ENCODE assay signal across 8 mouse cellular contexts in genomic region chr7:16364901-16365500, GRCm38 (mm10). TPM values are rescaled to one million over a fixed set of nuclear protein-coding genes. Genes with fewer than 3 reads are reported as not detected.
DNase-seq lines count a peak whose midpoint lies in the region; ATAC-seq lines count a peak whose summit lies in the region.

No protein-coding gene starts in this region.

- H3K4me1 ChIP-seq in midbrain, embryonic 10.5 days = peaks cover 29% of the 10 kb centered on the region
- H3K4me1 ChIP-seq in midbrain, embryonic 15.5 days = peaks cover 6% of the 10 kb centered on the region; the same call in 1 of the 2 replicates
- peaks cover 16% of the 10 kb centered on the region; the same call in 1 of the 2 replicates for H3K4me1 ChIP-seq in intestine, embryonic 15.5 days (replicated peaks)

- no peak overlapping the region for H3K4me2 ChIP-seq in midbrain, embryonic 15.5 days
- no peak overlapping the region for H3K4me2 ChIP-seq in intestine, embryonic 15.5 days (replicated peaks)

- no peak overlapping the region for H3K9ac ChIP-seq in midbrain, embryonic 15.5 days
- no peak overlapping the region for H3K9ac ChIP-seq in intestine, embryonic 15.5 days

- H3K9me3 ChIP-seq in midbrain, embryonic 10.5 days (replicated peaks) = no peaks in the 10 kb centered on the region
- H3K9me3 ChIP-seq in midbrain, embryonic 15.5 days = no peaks in the 10 kb centered on the region
- H3K9me3 ChIP-seq in intestine, embryonic 15.5 days = no peaks in the 10 kb centered on the region

- H3K36me3 ChIP-seq in midbrain, embryonic 10.5 days = peaks cover 100% of the 10 kb centered on the region
- H3K36me3 ChIP-seq in midbrain, embryonic 15.5 days (replicated peaks) = peaks cover 30% of the 10 kb centered on the region
- H3K36me3 ChIP-seq in intestine, embryonic 15.5 days = peaks cover 25% of the 10 kb centered on the region

- DNase-seq in midbrain, embryonic 10.5 days (ENCODE audit: low spot score) = peak; percentile 62
- peak; percentile 39 for DNase-seq in embryo, embryonic 11.5 days (ENCODE audit: low read depth, low spot score)
- DNase-seq in neural tube, embryonic 10.5 days (ENCODE audit: extremely low spot score, low spot score) = peak; percentile 54
- DNase-seq in frontal cortex, adult 2 months (ENCODE audit: extremely low spot score in 1 of 2, low spot score in 1 of 2) = no peak
- DNase-seq in left cerebral cortex, adult 11 months (ENCODE audit: low spot score) = no peak
- DNase-seq in spleen, postnatal 14 days (ENCODE audit: low spot score in 2 of 2) = no peak

- H3K4me3 ChIP-seq in midbrain, embryonic 10.5 days = no peak overlapping the region
- no peak overlapping the region for H3K4me3 ChIP-seq in midbrain, embryonic 15.5 days
- no peak overlapping the region for H3K4me3 ChIP-seq in intestine, embryonic 15.5 days (replicated peaks)

- H3K27me3 ChIP-seq in midbrain, embryonic 10.5 days (ENCODE audit: low read depth, poor library complexity, severe bottlenecking) = peaks cover 58% of the 10 kb centered on the region
- H3K27me3 ChIP-seq in midbrain, embryonic 15.5 days (replicated peaks) = peaks cover 8% of the 10 kb centered on the region
- H3K27me3 ChIP-seq in intestine, embryonic 15.5 days (replicated peaks) = no peaks in the 10 kb centered on the region

- H3K27ac ChIP-seq in midbrain, embryonic 10.5 days (replicated peaks) = no peak overlapping the region
- H3K27ac ChIP-seq in midbrain, embryonic 15.5 days = no peak overlapping the region
- H3K27ac ChIP-seq in intestine, embryonic 15.5 days = peak overlapping the region; percentile 61

- 44% methylated on average over 4 of the region's 4 CpGs for WGBS in midbrain, embryonic 10.5 days
- 11% methylated on average over 4 of the region's 4 CpGs for WGBS in midbrain, embryonic 15.5 days
- WGBS in intestine, embryonic 15.5 days = 50% methylated on average over 4 of the region's 4 CpGs

- no peak for ATAC-seq in midbrain, embryonic 15.5 days (replicated peaks)
- ATAC-seq in intestine, embryonic 15.5 days = peak; percentile 82

RNA-seq across cellular contexts. Expression of gene Sae1, which starts 22.6 kb away (rescaled TPM):
- polyA plus RNA-seq in midbrain, embryonic 10.5 days (2016; fragmentation: Nextera tagmentation; extraction: Ambion mirVana) = 447 and 477 TPM in 2 replicates
- polyA plus RNA-seq in midbrain, embryonic 15.5 days (2015; fragmentation: Nextera tagmentation; extraction: Ambion mirVana) = 243 and 256 TPM in 2 replicates
- 270 and 284 TPM in 2 replicates for polyA plus RNA-seq in intestine, embryonic 15.5 days (2015; fragmentation: Nextera tagmentation; extraction: Ambion mirVana)
- polyA plus RNA-seq in frontal cortex, adult 2 months (2012; rRNA removed) = 99.8 and 114 TPM in 2 replicates

RNA-seq across cellular contexts. Expression of gene Zc3h4, which starts 35.7 kb away (rescaled TPM):
- 16.9 and 17.6 TPM in 2 replicates for polyA plus RNA-seq in midbrain, embryonic 10.5 days (2016; fragmentation: Nextera tagmentation; extraction: Ambion mirVana)
- polyA plus RNA-seq in midbrain, embryonic 15.5 days (2015; fragmentation: Nextera tagmentation; extraction: Ambion mirVana) = 20.0 and 22.1 TPM in 2 replicates
- polyA plus RNA-seq in intestine, embryonic 15.5 days (2015; fragmentation: Nextera tagmentation; extraction: Ambion mirVana) = 13.8 and 14.4 TPM in 2 replicates
- polyA plus RNA-seq in frontal cortex, adult 2 months (2012; rRNA removed) = 38.9 and 40.0 TPM in 2 replicates

RNA-seq across cellular contexts. Expression of gene Bbc3, which starts 56.8 kb away (rescaled TPM):
- polyA plus RNA-seq in midbrain, embryonic 10.5 days (2016; fragmentation: Nextera tagmentation; extraction: Ambion mirVana) = 14.4 and 17.1 TPM in 2 replicates
- 32.0 and 35.0 TPM in 2 replicates for polyA plus RNA-seq in midbrain, embryonic 15.5 days (2015; fragmentation: Nextera tagmentation; extraction: Ambion mirVana)
- polyA plus RNA-seq in intestine, embryonic 15.5 days (2015; fragmentation: Nextera tagmentation; extraction: Ambion mirVana) = 5.9 and 6.4 TPM in 2 replicates
- polyA plus RNA-seq in frontal cortex, adult 2 months (2012; rRNA removed) = 17.1 and 18.2 TPM in 2 replicates

Comparison
In these comparisons a context has a peak if more than half of its experiments do, and no peak if none do; other contexts are left out.
1. DNase-seq: peak in midbrain, embryonic 10.5 days (single experiment), embryo, embryonic 11.5 days (single experiment) and neural tube, embryonic 10.5 days (single experiment); none in frontal cortex, adult 2 months (0 of 2), left cerebral cortex, adult 11 months (single experiment) and spleen, postnatal 14 days (0 of 2).